ENCODE assay signal across 16 mouse cellular contexts in the genomic region with DNA sequence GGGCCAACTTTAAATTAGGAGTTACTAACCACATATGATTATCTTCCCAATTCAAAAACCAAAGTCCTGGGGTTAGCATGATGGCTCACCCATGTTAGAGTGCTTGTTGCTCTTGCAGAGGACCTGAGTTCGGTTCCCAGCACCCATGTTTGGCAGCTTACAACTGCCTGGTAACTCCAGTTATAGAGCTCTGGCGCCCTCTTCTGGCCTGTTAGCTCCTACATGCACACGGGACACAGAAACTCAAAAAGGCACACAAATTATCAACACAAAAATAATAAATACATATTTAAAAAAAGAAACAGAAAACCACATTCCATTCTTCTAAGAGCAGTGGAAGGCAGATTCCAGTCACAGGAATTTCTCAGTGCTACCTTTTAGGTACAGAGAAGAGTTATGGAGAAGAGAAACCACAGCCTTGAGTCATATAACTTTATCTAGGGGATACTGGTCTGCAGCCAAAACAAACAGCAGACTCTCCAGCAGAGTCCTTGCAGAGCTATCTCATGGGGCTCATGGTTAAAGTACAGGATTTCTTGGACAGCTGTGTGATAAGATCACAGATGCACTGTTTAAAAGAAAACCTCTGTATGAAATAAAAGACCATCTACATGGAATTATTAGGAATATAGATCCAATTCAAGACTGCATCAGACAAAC. TPM values are rescaled to one million over a fixed set of nuclear protein-coding genes. Genes with fewer than 3 reads are reported as not detected.
DNase-seq lines count a peak whose midpoint lies in the region; ATAC-seq and TF ChIP-seq lines count a peak whose summit lies in the region.
"Had no signal": no experiment of that assay in that cellular context is flagged by ENCODE, and none has a peak within 500 bp of the region (broad histone marks: within the 10 kb centered on the region; RNA-seq: fewer than 3 reads in every experiment).

No protein-coding gene starts in this region.

- 92% methylated on average over 3 of the region's 3 CpGs for WGBS in kidney, postnatal 0 days

- H3K4me3 ChIP-seq in kidney, postnatal 0 days (replicated peaks; ENCODE audit: low read depth, low read length): no peak overlapping the region
- H3K4me3 ChIP-seq in C2C12 (ENCODE audit: insufficient read depth, poor library complexity, severe bottlenecking): no peak overlapping the region
- H3K4me3 ChIP-seq: embryonic facial prominence, embryonic 13.5 days; hindbrain, embryonic 10.5 days; kidney, embryonic 15.5 days; myocyte had no signal

- no peak overlapping the region for H3ac ChIP-seq in C2C12 (ENCODE audit: control insufficient read depth, insufficient read length, low read depth)

- no peaks in the 10 kb centered on the region for H3K27me3 ChIP-seq in kidney, postnatal 0 days (ENCODE audit: insufficient read depth, low read length)
- no peaks in the 10 kb centered on the region for H3K27me3 ChIP-seq in C2C12 (ENCODE audit: control insufficient read depth, insufficient read depth, insufficient read length)
- H3K27me3 ChIP-seq: embryonic facial prominence, embryonic 13.5 days; kidney, embryonic 15.5 days had no signal

- ATAC-seq in kidney, postnatal 0 days (replicated peaks; ENCODE audit: low FRiP score, low read depth): no peak
- ATAC-seq: forebrain, embryonic 16.5 days had no signal

- H3K9ac ChIP-seq in kidney, postnatal 0 days (ENCODE audit: low read depth, low read length): no peak overlapping the region
- H3K9ac ChIP-seq: embryonic facial prominence, embryonic 13.5 days; kidney, embryonic 15.5 days had no signal

- no peak for DNase-seq in kidney, postnatal 0 days (ENCODE audit: low spot score)
- DNase-seq in kidney, adult 11 months: no peak
- peak; percentile 54 for DNase-seq in 416B (ENCODE audit: low read depth)
- peak; percentile 45 for DNase-seq in adrenal gland, postnatal 14 days
- DNase-seq in ovary, postnatal 10 days (ENCODE audit: low spot score): no peak
- no peak for DNase-seq in layer of hippocampus, postnatal 25 days (ENCODE audit: extremely low spot score in 1 of 2, low spot score in 1 of 2)
- DNase-seq: cerebellum, adult 18-20 months; layer of hippocampus, postnatal 36 days had no signal

- no peak overlapping the region for H3K4me2 ChIP-seq in kidney, postnatal 0 days (ENCODE audit: low read length)
- H3K4me2 ChIP-seq: embryonic facial prominence, embryonic 13.5 days; kidney, embryonic 15.5 days had no signal

- H3K79me3 ChIP-seq in C2C12 (ENCODE audit: low read depth): peaks cover 4% of the 10 kb centered on the region

- H3K27ac ChIP-seq in kidney, postnatal 0 days: no peak overlapping the region
- H3K27ac ChIP-seq: embryonic facial prominence, embryonic 13.5 days; hindbrain, embryonic 10.5 days; kidney, embryonic 15.5 days had no signal

- no peaks in the 10 kb centered on the region for H3K4me1 ChIP-seq in kidney, postnatal 0 days (replicated peaks; ENCODE audit: insufficient read depth, low read length)

- H3K36me3 ChIP-seq in kidney, postnatal 0 days (ENCODE audit: insufficient read depth, low read length): peaks cover 48% of the 10 kb centered on the region
- peaks cover 47% of the 10 kb centered on the region for H3K36me3 ChIP-seq in C2C12 (ENCODE audit: control insufficient read depth, insufficient read depth)

- peak; percentile 26; the same call in 1 of the 2 replicates for TF ChIP-seq CTCF in kidney, postnatal 0 days (IDR thresholded peaks at IDR 0.05; ENCODE audit: low read depth)
- TF ChIP-seq CTCF in C2C12 (IDR thresholded peaks at IDR 0.05; ENCODE audit: control insufficient read depth, insufficient read depth, insufficient read length): no peak

- no peaks in the 10 kb centered on the region for H3K79me2 ChIP-seq in C2C12 (ENCODE audit: control insufficient read depth, insufficient read depth)

- no peaks in the 10 kb centered on the region for H3K9me3 ChIP-seq in kidney, postnatal 0 days (replicated peaks; ENCODE audit: low read length)

TF ChIP-seq in C2C12, 6 proteins besides CTCF, POLR2A, EP300 and RAD21:
- TF ChIP-seq CEBPB (IDR thresholded peaks at IDR 0.05; ENCODE audit: low read depth): no peak
- TF ChIP-seq MYOD1 (IDR thresholded peaks at IDR 0.05; ENCODE audit: control insufficient read depth, insufficient read length, low read depth): peak; percentile 19
TF ChIP-seq in C2C12: peak in this region for 1.

RNA-seq across cellular contexts. Expression of gene Rbak, which starts 2.9 kb away (rescaled TPM):
- polyA plus RNA-seq in kidney, postnatal 0 days (2015; fragmentation: Nextera tagmentation; extraction: Ambion mirVana): 6.6 and 7.8 TPM in 2 replicates
- polyA plus RNA-seq in C2C12 (2012; fragmentation: generic; extraction: Trizol): 2.8 TPM
- 10.5 and 13.4 TPM in 2 replicates for total RNA-seq in adrenal gland, postnatal 14 days (2021)
- total RNA-seq in layer of hippocampus, postnatal 25 days (2021): 10 to 100 TPM; 12.8 to 15.2 TPM

RNA-seq across cellular contexts. Expression of gene Spdye4b, which starts 3.1 kb away (rescaled TPM):
- polyA plus RNA-seq in kidney, postnatal 0 days (2015; fragmentation: Nextera tagmentation; extraction: Ambion mirVana): not detected in 2 replicates
- not detected for polyA plus RNA-seq in C2C12 (2012; fragmentation: generic; extraction: Trizol)
- total RNA-seq in adrenal gland, postnatal 14 days (2021): not detected in 2 replicates
- total RNA-seq in layer of hippocampus, postnatal 25 days (2021): not detected
- total RNA-seq: heart, adult 8-10 months; layer of hippocampus, postnatal 36 days; liver, adult 2 months had no signal
- polyA plus RNA-seq: embryonic facial prominence, embryonic 13.5 days; forebrain, embryonic 16.5 days; kidney, embryonic 15.5 days; liver, adult 2 months; myocyte had no signal

RNA-seq across cellular contexts. Expression of gene Olfr718-ps1, which starts 30.3 kb away (rescaled TPM):
- not detected in 2 replicates for polyA plus RNA-seq in kidney, postnatal 0 days (2015; fragmentation: Nextera tagmentation; extraction: Ambion mirVana)
- not detected for polyA plus RNA-seq in C2C12 (2012; fragmentation: generic; extraction: Trizol)
- 0.08 TPM in 1 of 2 replicates, not detected in the other for total RNA-seq in adrenal gland, postnatal 14 days (2021)
- total RNA-seq in layer of hippocampus, postnatal 25 days (2021): under 1 TPM; 0.10 to 0.21 TPM
- total RNA-seq: heart, adult 8-10 months; liver, adult 2 months had no signal
- polyA plus RNA-seq: forebrain, embryonic 16.5 days; liver, adult 2 months; myocyte had no signal

RNA-seq across cellular contexts. Expression of gene Spdye4a, which starts 49.0 kb away (rescaled TPM):
- polyA plus RNA-seq in kidney, postnatal 0 days (2015; fragmentation: Nextera tagmentation; extraction: Ambion mirVana): not detected in 2 replicates
- not detected for polyA plus RNA-seq in C2C12 (2012; fragmentation: generic; extraction: Trizol)
- not detected in 2 replicates for total RNA-seq in adrenal gland, postnatal 14 days (2021)
- total RNA-seq in layer of hippocampus, postnatal 25 days (2021): not detected
- total RNA-seq: heart, adult 8-10 months; layer of hippocampus, postnatal 36 days; liver, adult 2 months had no signal
- polyA plus RNA-seq: embryonic facial prominence, embryonic 13.5 days; forebrain, embryonic 16.5 days; hindbrain, embryonic 10.5 days; kidney, embryonic 15.5 days; liver, adult 2 months; myocyte had no signal

RNA-seq across cellular contexts. Expression of gene Zfp12, which starts 57.3 kb away (rescaled TPM):
- polyA plus RNA-seq in kidney, postnatal 0 days (2015; fragmentation: Nextera tagmentation; extraction: Ambion mirVana): 9.9 TPM in 2 replicates
- 4.2 TPM for polyA plus RNA-seq in C2C12 (2012; fragmentation: generic; extraction: Trizol)
- 19.7 and 22.0 TPM in 2 replicates for total RNA-seq in adrenal gland, postnatal 14 days (2021)
- total RNA-seq in layer of hippocampus, postnatal 25 days (2021): 10 to 100 TPM; 28.4 to 31.2 TPM

Comparison
In these comparisons a context has a peak if more than half of its experiments do, and no peak if none do; other contexts are left out.
1. DNase-seq: peak in 416B (single experiment) and adrenal gland, postnatal 14 days (single experiment); none in kidney, postnatal 0 days (single experiment), kidney, adult 11 months (single experiment), ovary, postnatal 10 days (single experiment) and layer of hippocampus, postnatal 25 days (0 of 2).